22 mouse cellular contexts compared by ENCODE assay signal in the genomic region with DNA sequence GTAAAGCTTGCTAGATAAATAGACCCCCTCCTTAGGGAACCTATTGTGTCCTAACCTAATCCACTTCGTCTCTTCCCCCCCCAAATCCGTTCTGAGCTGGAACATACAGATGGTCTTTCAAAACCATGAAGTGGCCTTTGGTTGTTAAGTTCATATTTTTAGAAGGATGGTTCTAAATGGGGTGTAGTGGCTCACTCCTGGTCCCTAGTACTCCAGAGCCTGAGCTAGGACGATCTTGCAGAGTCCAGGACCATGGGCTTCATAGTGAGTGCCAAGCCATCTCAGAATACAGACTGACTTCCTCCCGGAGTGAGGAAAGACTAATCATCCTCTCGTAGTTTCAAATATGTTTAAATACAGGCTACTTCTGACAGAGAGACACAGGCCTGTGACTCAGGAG. TPM values are rescaled to one million over a fixed set of nuclear protein-coding genes. Genes with fewer than 3 reads are reported as not detected.
DNase-seq lines count a peak whose midpoint lies in the region; ATAC-seq and TF ChIP-seq lines count a peak whose summit lies in the region.
"Had no signal": no experiment of that assay in that cellular context is flagged by ENCODE, and none has a peak within 500 bp of the region (broad histone marks: within the 10 kb centered on the region; RNA-seq: fewer than 3 reads in every experiment).

No protein-coding gene starts in this region.

- no peak for TF ChIP-seq CTCF in stomach, postnatal 0 days (IDR thresholded peaks at IDR 0.05; ENCODE audit: low read depth)

- 0 out of 2 replicates have a peak overlapping the region, but pooled peaks have one; percentile 7 for H3K4me2 ChIP-seq in heart, embryonic 11.5 days
- no peak overlapping the region for H3K4me2 ChIP-seq in heart, embryonic 15.5 days
- no peak overlapping the region for H3K4me2 ChIP-seq in stomach, embryonic 16.5 days (ENCODE audit: low read depth, low read length)
- no peak overlapping the region for H3K4me2 ChIP-seq in stomach, postnatal 0 days (replicated peaks; ENCODE audit: low read depth)
- H3K4me2 ChIP-seq: embryonic facial prominence, embryonic 12.5 days; embryonic facial prominence, embryonic 15.5 days; hindbrain, embryonic 12.5 days; hindbrain, embryonic 15.5 days had no signal

- no peak overlapping the region for H3K27ac ChIP-seq in heart, embryonic 11.5 days (ENCODE audit: low read depth, low read length)
- peak overlapping the region; percentile 8; the same call in 1 of the 2 replicates for H3K27ac ChIP-seq in heart, embryonic 15.5 days
- peak overlapping the region; percentile 42 for H3K27ac ChIP-seq in stomach, embryonic 16.5 days (ENCODE audit: low read length)
- H3K27ac ChIP-seq in stomach, postnatal 0 days (replicated peaks), result no peak overlapping the region
- H3K27ac ChIP-seq: embryonic facial prominence, embryonic 12.5 days; embryonic facial prominence, embryonic 15.5 days; gastrocnemius, adult 2 months; hindbrain, embryonic 12.5 days; hindbrain, embryonic 15.5 days had no signal

- no peak overlapping the region for H3K9ac ChIP-seq in heart, embryonic 11.5 days (ENCODE audit: low read depth, low read length)
- no peak overlapping the region for H3K9ac ChIP-seq in heart, embryonic 15.5 days
- no peak overlapping the region for H3K9ac ChIP-seq in stomach, embryonic 16.5 days (ENCODE audit: low read length)
- H3K9ac ChIP-seq in stomach, postnatal 0 days (ENCODE audit: low read length), result no peak overlapping the region
- H3K9ac ChIP-seq: embryonic facial prominence, embryonic 12.5 days; embryonic facial prominence, embryonic 15.5 days; forebrain, postnatal 0 days; hindbrain, embryonic 12.5 days; hindbrain, embryonic 15.5 days had no signal

- 35% methylated on average over 5 of the region's 5 CpGs for WGBS in heart, embryonic 11.5 days (ENCODE audit: insufficient replicate concordance)
- 44% methylated on average over 5 of the region's 5 CpGs for WGBS in heart, embryonic 15.5 days
- 46% methylated on average over 5 of the region's 5 CpGs for WGBS in stomach, embryonic 16.5 days
- 58% methylated on average over 5 of the region's 5 CpGs for WGBS in stomach, postnatal 0 days

- TF ChIP-seq EP300 in stomach, postnatal 0 days (optimal IDR thresholded peaks at IDR 0.05), result no peak

- no peak for DNase-seq in heart, adult 18-20 months
- DNase-seq in heart, postnatal 36 days, result no peak
- no peak for DNase-seq in stomach, postnatal 0 days (ENCODE audit: low spot score)
- DNase-seq: adrenal gland, adult 2 months; adrenal gland, postnatal 14 days; cerebellum, adult 11 months; cerebellum, adult 2 months; cerebellum, adult 9-11 months; cerebellum, postnatal 25 days; forebrain, postnatal 0 days; gastrocnemius, adult 2 months; gastrocnemius, postnatal 14 days had no signal

- intact Hi-C loops in heart, postnatal 36 days (cut with DNase I), result loop anchor here (10.0 kb wide), 2 partner anchors 319 to 471 kb away; partner anchors contain the start of genes 4931422A03Rik, Fbxo3 and Qser1

- no peak for ATAC-seq in heart, embryonic 11.5 days (replicated peaks; ENCODE audit: insufficient number of reproducible peaks, low FRiP score, low TSS enrichment)
- ATAC-seq in heart, embryonic 15.5 days (replicated peaks; ENCODE audit: insufficient number of reproducible peaks, insufficient read depth, low FRiP score, low read depth), result no peak
- ATAC-seq in stomach, embryonic 16.5 days (ENCODE audit: insufficient read depth, low FRiP score), result no peak
- no peak for ATAC-seq in stomach, postnatal 0 days (ENCODE audit: low FRiP score, low TSS enrichment)
- ATAC-seq: CD4-positive, CD25-positive, alpha-beta regulatory T cell, adult 4 months; forebrain, embryonic 14.5 days; forebrain, postnatal 0 days; intestine, postnatal 0 days had no signal

- H3K9me3 ChIP-seq in heart, embryonic 11.5 days (replicated peaks; ENCODE audit: control insufficient read depth, low read length), result no peaks in the 10 kb centered on the region
- H3K9me3 ChIP-seq in heart, embryonic 15.5 days (replicated peaks), result no peaks in the 10 kb centered on the region
- H3K9me3 ChIP-seq in stomach, embryonic 16.5 days (replicated peaks; ENCODE audit: control insufficient read depth, low read length), result no peaks in the 10 kb centered on the region
- H3K9me3 ChIP-seq in stomach, postnatal 0 days (ENCODE audit: control insufficient read depth, low read length), result no peaks in the 10 kb centered on the region
- H3K9me3 ChIP-seq: embryonic facial prominence, embryonic 12.5 days; embryonic facial prominence, embryonic 15.5 days; hindbrain, embryonic 12.5 days; hindbrain, embryonic 15.5 days had no signal

- H3K4me1 ChIP-seq in heart, embryonic 11.5 days (ENCODE audit: control insufficient read depth, insufficient read depth, low read length), result peaks cover 18% of the 10 kb centered on the region
- H3K4me1 ChIP-seq in heart, embryonic 15.5 days (replicated peaks), result peaks cover 29% of the 10 kb centered on the region
- H3K4me1 ChIP-seq in stomach, embryonic 16.5 days (ENCODE audit: control insufficient read depth, insufficient read depth, low read length), result peaks cover 21% of the 10 kb centered on the region
- H3K4me1 ChIP-seq in stomach, postnatal 0 days (replicated peaks; ENCODE audit: control insufficient read depth, insufficient read depth), result no peaks in the 10 kb centered on the region

- H3K27me3 ChIP-seq in heart, embryonic 11.5 days (ENCODE audit: control insufficient read depth, insufficient read depth, low read length), result no peaks in the 10 kb centered on the region
- H3K27me3 ChIP-seq in heart, embryonic 15.5 days, result no peaks in the 10 kb centered on the region
- H3K27me3 ChIP-seq in stomach, embryonic 16.5 days (ENCODE audit: control insufficient read depth, insufficient read depth, low read length), result no peaks in the 10 kb centered on the region
- H3K27me3 ChIP-seq in stomach, postnatal 0 days (ENCODE audit: control insufficient read depth, insufficient read depth, low read length), result no peaks in the 10 kb centered on the region
- H3K27me3 ChIP-seq: embryonic facial prominence, embryonic 12.5 days; embryonic facial prominence, embryonic 15.5 days; hindbrain, embryonic 12.5 days; hindbrain, embryonic 15.5 days had no signal

- H3K4me3 ChIP-seq in heart, embryonic 11.5 days (ENCODE audit: low read depth, low read length), result no peak overlapping the region
- no peak overlapping the region for H3K4me3 ChIP-seq in heart, embryonic 15.5 days
- no peak overlapping the region for H3K4me3 ChIP-seq in stomach, embryonic 16.5 days (replicated peaks; ENCODE audit: low read length)
- H3K4me3 ChIP-seq in stomach, postnatal 0 days (ENCODE audit: low read depth, low read length), result no peak overlapping the region
- H3K4me3 ChIP-seq: embryonic facial prominence, embryonic 12.5 days; embryonic facial prominence, embryonic 15.5 days; gastrocnemius, adult 2 months; hindbrain, embryonic 12.5 days; hindbrain, embryonic 15.5 days had no signal

- H3K36me3 ChIP-seq in heart, embryonic 11.5 days (ENCODE audit: control insufficient read depth, insufficient read depth, low read length), result no peaks in the 10 kb centered on the region
- no peaks in the 10 kb centered on the region for H3K36me3 ChIP-seq in heart, embryonic 15.5 days
- H3K36me3 ChIP-seq in stomach, embryonic 16.5 days (ENCODE audit: control insufficient read depth, insufficient read depth, low read length), result no peaks in the 10 kb centered on the region
- no peaks in the 10 kb centered on the region for H3K36me3 ChIP-seq in stomach, postnatal 0 days (ENCODE audit: control insufficient read depth, insufficient read depth, low read length)
- H3K36me3 ChIP-seq: embryonic facial prominence, embryonic 12.5 days; embryonic facial prominence, embryonic 15.5 days; hindbrain, embryonic 12.5 days; hindbrain, embryonic 15.5 days had no signal

RNA-seq across cellular contexts. Expression of gene Hipk3, which starts 2.0 kb away (rescaled TPM):
- 48.1 and 61.9 TPM in 2 replicates for polyA plus RNA-seq in heart, embryonic 11.5 days (2014; fragmentation: Nextera tagmentation; extraction: Ambion mirVana)
- 100 to 1,000 TPM; 209 to 220 TPM for total RNA-seq in heart, adult 18-20 months (2021)
- polyA plus RNA-seq in heart, embryonic 15.5 days (2015; fragmentation: Nextera tagmentation; extraction: Ambion mirVana), result 34.5 and 36.9 TPM in 2 replicates
- total RNA-seq in heart, postnatal 36 days (2021), result 100 to 1,000 TPM; 209 to 219 TPM
- polyA plus RNA-seq in stomach, embryonic 16.5 days (2015; fragmentation: Nextera tagmentation; extraction: Ambion mirVana), result 12.8 and 14.3 TPM in 2 replicates
- 8.8 and 9.8 TPM in 2 replicates for polyA plus RNA-seq in stomach, postnatal 0 days (2015; fragmentation: Nextera tagmentation; extraction: Ambion mirVana)

Comparison
In these comparisons a context has a peak if more than half of its experiments do, and no peak if none do; other contexts are left out.
1. H3K27ac ChIP-seq: peak in heart, embryonic 15.5 days (single experiment) and stomach, embryonic 16.5 days (single experiment); none in heart, embryonic 11.5 days (single experiment) and stomach, postnatal 0 days (single experiment).